Mouse (Mus musculus) testis, adult 2 months (tissue): ENCODE results near the gene Tcerg1l.

Source experiments
- CTCF ChIP-seq: fragments of 200-500 bp; IDR thresholded peaks from 2 replicates; pipeline ENCODE4 v1.5.1; 2012; ENCODE audit warnings: low read depth, mild to moderate bottlenecking, inconsistent platforms, low read length, moderate library complexity; ENCODE audit not compliant: control insufficient read depth, insufficient read depth, insufficient replicate concordance
- POLR2A ChIP-seq: fragments of 200-500 bp; IDR thresholded peaks from 2 replicates; pipeline ENCODE4 v1.6.1; 2012; ENCODE audit warnings: low read depth, mild to moderate bottlenecking, inconsistent platforms, low read length, moderate library complexity; ENCODE audit not compliant: control insufficient read depth

DNA sequence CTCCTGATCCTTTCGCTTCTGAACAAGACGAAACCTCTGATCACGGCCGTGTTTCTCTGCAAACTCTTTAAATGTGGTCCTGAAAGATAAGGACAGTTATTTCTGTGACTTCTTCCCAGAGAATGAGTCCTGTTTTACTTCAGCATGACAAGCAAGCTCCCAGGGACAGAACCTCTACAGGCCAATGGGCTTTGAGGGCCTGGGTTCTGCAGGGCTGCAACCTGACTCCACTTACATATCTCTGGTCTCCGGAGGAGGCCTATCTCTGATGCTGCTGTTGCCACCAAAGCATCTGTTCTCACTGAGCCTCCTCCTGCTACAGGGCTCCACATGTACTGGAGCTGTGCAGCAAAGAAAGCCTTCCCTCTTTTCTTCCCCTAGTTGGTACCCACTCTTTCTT is 187.8 kb downstream of the Tcerg1l start:
- no peak for TF ChIP-seq CTCF
- no peak for TF ChIP-seq POLR2A
